Mouse (Mus musculus): Measurements from ENCODE around the gene Dnah9. TPM values are rescaled to one million over a fixed set of nuclear protein-coding genes. Genes with fewer than 3 reads are reported as not detected.
A peak's percentile ranks its signal among the peaks of the same experiment; 100 is the strongest.

Gene Dnah9
- total RNA-seq (2012; rRNA removed): 0.09 and 0.21 TPM in 2 replicates

DNA sequence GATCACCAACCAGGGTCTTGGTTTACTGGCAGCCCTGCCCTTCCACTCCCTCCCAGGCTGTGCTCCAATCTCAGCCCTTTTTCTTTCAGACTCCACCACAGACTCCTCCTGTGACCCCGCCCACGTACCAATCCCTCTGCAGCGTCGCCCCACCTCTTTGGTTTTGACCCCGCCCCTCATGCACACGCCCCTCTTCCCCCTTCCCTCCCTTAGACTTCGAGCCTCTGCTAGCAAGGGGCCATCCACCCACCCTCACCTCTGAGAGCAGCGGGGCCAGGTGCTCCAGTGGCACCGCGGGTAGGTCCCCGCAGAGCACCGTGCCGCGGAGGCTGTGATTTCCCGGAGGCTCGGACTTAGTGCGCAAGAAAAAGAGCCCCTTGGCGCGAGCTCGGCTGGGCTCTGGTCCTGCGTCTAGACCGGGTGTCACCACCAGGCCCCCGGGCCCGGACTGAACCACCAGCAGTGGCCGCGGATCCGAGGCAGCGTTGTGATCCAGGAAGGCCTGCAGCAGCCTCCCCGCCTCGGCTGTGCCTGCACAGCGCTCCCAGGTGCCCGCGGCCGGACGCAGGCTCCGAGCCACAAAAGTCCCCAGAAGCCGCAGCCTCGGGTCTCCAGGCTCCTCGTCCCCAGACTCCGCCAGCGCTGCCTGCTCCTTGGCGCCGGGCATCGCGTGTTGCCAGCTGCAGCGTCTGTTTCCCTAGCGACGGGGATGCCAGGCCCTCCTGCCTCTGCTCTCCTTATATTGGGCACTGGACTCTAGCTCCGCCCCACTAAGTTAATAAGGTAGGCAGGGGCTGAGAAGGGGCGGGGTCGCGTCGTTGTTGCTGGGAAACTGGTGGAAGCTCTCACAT lies at the start of gene Dnah9:
Gene Dnah9 (minus strand): TSS at position 751 of the 851 bp plus-strand sequence.
- Histone ChIP-seq H3K4me3 (ENCODE audit: insufficient read depth in 1 of 2, low read depth in 1 of 2, low read length in 2 of 2, poor library complexity in 1 of 2, severe bottlenecking in 1 of 2) (peak within 1 kb of the TSS; percentile 68 to 76), H3K36me3 (ENCODE audit: control insufficient read depth, insufficient read depth, low read length, poor library complexity, severe bottlenecking) (no peaks in the 10 kb centered on the region), H3K9me3 (ENCODE audit: control insufficient read depth, insufficient read depth, low read depth, low read length) (no peaks in the 10 kb centered on the region), H3K27ac (ENCODE audit: insufficient read depth, low read depth, low read length, poor library complexity, severe bottlenecking) (no peak within 1 kb of the TSS), H3K9ac (ENCODE audit: insufficient read depth, low read depth, low read length, poor library complexity, severe bottlenecking) (0 out of 2 replicates have a peak within 1 kb of the TSS, but pooled peaks have one; percentile 11), H3K4me1 (ENCODE audit: control insufficient read depth in 2 of 2, insufficient read depth in 2 of 2, low read length in 2 of 2, poor library complexity in 1 of 2) (0 out of 4 replicates have a peak, but pooled peaks cover 0 to 2% of the 10 kb centered on the region in 2 experiments)
- in situ Hi-C loops (cut with MboI; ENCODE audit: low sequenced_read_pairs in 2 of 2, unreplicated experiment in 2 of 2): no loop called here
- no peak for TF ChIP-seq HCFC1 (IDR thresholded peaks at IDR 0.05; ENCODE audit: borderline replicate concordance, insufficient read depth, low read length)
- no peak for TF ChIP-seq ZNF384 (IDR thresholded peaks at IDR 0.05; ENCODE audit: low read depth, low read length)
- no peak for TF ChIP-seq ZC3H11A (IDR thresholded peaks at IDR 0.05; ENCODE audit: borderline replicate concordance, low read depth, low read length)
- TF ChIP-seq MAFK (IDR thresholded peaks at IDR 0.05; ENCODE audit: insufficient read depth, low read depth, low read length): no peak
- no peak for TF ChIP-seq CHD2 (IDR thresholded peaks at IDR 0.05; ENCODE audit: low read depth, low read length)
- DNase-seq (ENCODE audit: low read depth, low spot score): peak; percentile 86

DNA sequence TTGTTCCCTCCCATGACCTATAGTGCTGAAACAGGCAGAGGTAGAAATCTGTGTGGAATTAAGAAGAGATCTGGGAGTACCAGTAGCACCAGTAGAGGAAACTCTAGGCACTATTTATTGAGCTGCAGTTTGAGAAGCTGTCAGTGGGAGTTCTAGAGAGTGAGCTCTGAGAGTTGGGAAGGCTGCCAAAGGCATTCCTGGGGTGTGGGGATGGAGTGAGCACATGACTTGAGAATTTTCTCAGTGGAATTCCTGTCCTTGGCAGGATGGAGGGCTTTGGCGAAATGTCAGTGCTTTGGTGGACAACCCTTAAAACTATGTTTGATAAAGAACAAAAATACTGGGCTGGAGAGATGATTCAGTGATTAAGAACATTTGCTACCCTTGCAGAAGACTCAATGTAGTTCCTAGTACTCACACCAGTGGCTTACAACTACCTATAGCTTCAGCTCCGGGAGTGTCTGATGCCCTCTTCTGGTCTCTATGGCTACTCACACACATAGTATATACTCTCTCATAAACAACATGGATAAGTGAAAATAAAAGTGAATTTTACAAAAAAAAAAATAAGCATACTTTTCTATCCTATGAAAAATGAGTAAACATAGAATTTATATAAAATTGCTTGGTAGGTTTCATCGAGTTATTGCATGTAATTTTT lies 20.4 kb upstream of the Dnah9 start:
- Histone ChIP-seq H3K4me1 (ENCODE audit: control insufficient read depth in 2 of 2, insufficient read depth in 2 of 2, low read length in 2 of 2, poor library complexity in 1 of 2) (no peaks in the 10 kb centered on the region), H3K36me3 (ENCODE audit: control insufficient read depth, insufficient read depth, low read length, poor library complexity, severe bottlenecking) (no peaks in the 10 kb centered on the region), H3K9ac (ENCODE audit: insufficient read depth, low read depth, low read length, poor library complexity, severe bottlenecking) (no peak overlapping the region), H3K4me3 (ENCODE audit: insufficient read depth in 1 of 2, low read depth in 1 of 2, low read length in 2 of 2, poor library complexity in 1 of 2, severe bottlenecking in 1 of 2) (no peak overlapping the region), H3K27ac (ENCODE audit: insufficient read depth, low read depth, low read length, poor library complexity, severe bottlenecking) (no peak overlapping the region), H3K9me3 (ENCODE audit: control insufficient read depth, insufficient read depth, low read depth, low read length) (no peaks in the 10 kb centered on the region)
- DNase-seq (ENCODE audit: low read depth, low spot score): no peak
- TF ChIP-seq ZNF384 (IDR thresholded peaks at IDR 0.05; ENCODE audit: low read depth, low read length) (no peak), CHD2 (IDR thresholded peaks at IDR 0.05; ENCODE audit: low read depth, low read length) (no peak), HCFC1 (IDR thresholded peaks at IDR 0.05; ENCODE audit: borderline replicate concordance, insufficient read depth, low read length) (no peak), ZC3H11A (IDR thresholded peaks at IDR 0.05; ENCODE audit: borderline replicate concordance, low read depth, low read length) (no peak), MAFK (IDR thresholded peaks at IDR 0.05; ENCODE audit: insufficient read depth, low read depth, low read length) (no peak)
- in situ Hi-C loops (cut with MboI; ENCODE audit: low sequenced_read_pairs in 2 of 2, unreplicated experiment in 2 of 2): no loop called here

DNA sequence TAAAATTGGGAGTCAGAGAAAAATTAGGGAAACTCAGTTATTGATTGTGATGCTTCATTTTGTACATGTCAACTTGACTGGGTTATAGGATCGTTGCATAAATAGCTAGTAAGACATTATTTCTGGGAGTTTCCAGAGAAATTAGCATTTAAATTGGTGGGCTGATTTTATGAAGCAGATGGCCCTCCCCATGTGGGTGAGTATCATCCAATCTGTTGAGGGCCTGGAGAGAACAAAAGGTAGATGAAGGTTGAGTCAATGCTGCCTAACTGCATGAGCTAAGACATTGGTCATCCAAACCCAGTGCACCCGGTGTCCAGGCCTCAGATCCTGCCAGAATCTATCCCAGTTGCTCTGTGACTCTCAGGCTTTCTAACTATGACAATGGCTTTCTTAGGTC lies 19.8 kb upstream of the Dnah9 start:
- no peaks in the 10 kb centered on the region for H3K36me3 ChIP-seq (ENCODE audit: control insufficient read depth, insufficient read depth, low read length, poor library complexity, severe bottlenecking)
- H3K27ac ChIP-seq (ENCODE audit: insufficient read depth, low read depth, low read length, poor library complexity, severe bottlenecking): no peak overlapping the region
- no peak for DNase-seq (ENCODE audit: low read depth, low spot score)

DNA sequence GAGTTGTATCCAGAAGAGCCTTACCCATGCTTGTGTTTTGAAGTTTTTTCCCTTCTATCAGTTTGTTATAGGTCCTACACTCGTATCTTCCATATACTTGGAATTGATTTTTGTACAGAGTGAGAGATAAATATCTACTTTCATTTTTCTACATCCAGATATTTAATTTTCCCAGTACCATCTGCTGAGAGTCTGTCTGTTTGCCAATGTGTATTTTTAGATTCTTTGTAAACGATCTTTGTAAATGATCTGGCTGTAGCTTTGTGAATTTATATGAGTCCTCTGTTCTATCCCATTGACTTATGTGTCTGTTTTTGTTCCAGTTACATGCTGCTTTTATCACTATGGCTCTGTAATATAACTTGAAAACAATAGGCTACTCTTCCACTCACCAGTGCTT lies 9.4 kb upstream of the Dnah9 start:
- in situ Hi-C loops (cut with MboI; ENCODE audit: low sequenced_read_pairs in 2 of 2, unreplicated experiment in 2 of 2): no loop called here
- TF ChIP-seq ZC3H11A (IDR thresholded peaks at IDR 0.05; ENCODE audit: borderline replicate concordance, low read depth, low read length) (no peak), ZNF384 (IDR thresholded peaks at IDR 0.05; ENCODE audit: low read depth, low read length) (no peak), CHD2 (IDR thresholded peaks at IDR 0.05; ENCODE audit: low read depth, low read length) (no peak), HCFC1 (IDR thresholded peaks at IDR 0.05; ENCODE audit: borderline replicate concordance, insufficient read depth, low read length) (no peak), MAFK (IDR thresholded peaks at IDR 0.05; ENCODE audit: insufficient read depth, low read depth, low read length) (no peak)
- H3K36me3 ChIP-seq (ENCODE audit: control insufficient read depth, insufficient read depth, low read length, poor library complexity, severe bottlenecking): no peaks in the 10 kb centered on the region
- no peak overlapping the region for H3K4me3 ChIP-seq (ENCODE audit: insufficient read depth in 1 of 2, low read depth in 1 of 2, low read length in 2 of 2, poor library complexity in 1 of 2, severe bottlenecking in 1 of 2)
- no peaks in the 10 kb centered on the region for H3K4me1 ChIP-seq (ENCODE audit: control insufficient read depth in 2 of 2, insufficient read depth in 2 of 2, low read length in 2 of 2, poor library complexity in 1 of 2)
- H3K9me3 ChIP-seq (ENCODE audit: control insufficient read depth, insufficient read depth, low read depth, low read length): no peaks in the 10 kb centered on the region
- no peak overlapping the region for H3K27ac ChIP-seq (ENCODE audit: insufficient read depth, low read depth, low read length, poor library complexity, severe bottlenecking)
- no peak for DNase-seq (ENCODE audit: low read depth, low spot score)
- H3K9ac ChIP-seq (ENCODE audit: insufficient read depth, low read depth, low read length, poor library complexity, severe bottlenecking): no peak overlapping the region

More for the DNA sequence above, 19.8 kb upstream of the Dnah9 start:
- Histone ChIP-seq H3K4me3 (ENCODE audit: insufficient read depth in 1 of 2, low read depth in 1 of 2, low read length in 2 of 2, poor library complexity in 1 of 2, severe bottlenecking in 1 of 2) (no peak overlapping the region), H3K9ac (ENCODE audit: insufficient read depth, low read depth, low read length, poor library complexity, severe bottlenecking) (no peak overlapping the region), H3K4me1 (ENCODE audit: control insufficient read depth in 2 of 2, insufficient read depth in 2 of 2, low read length in 2 of 2, poor library complexity in 1 of 2) (no peaks in the 10 kb centered on the region), H3K9me3 (ENCODE audit: control insufficient read depth, insufficient read depth, low read depth, low read length) (no peaks in the 10 kb centered on the region)
- TF ChIP-seq HCFC1 (IDR thresholded peaks at IDR 0.05; ENCODE audit: borderline replicate concordance, insufficient read depth, low read length) (no peak), ZNF384 (IDR thresholded peaks at IDR 0.05; ENCODE audit: low read depth, low read length) (no peak), CHD2 (IDR thresholded peaks at IDR 0.05; ENCODE audit: low read depth, low read length) (no peak), ZC3H11A (IDR thresholded peaks at IDR 0.05; ENCODE audit: borderline replicate concordance, low read depth, low read length) (no peak), MAFK (IDR thresholded peaks at IDR 0.05; ENCODE audit: insufficient read depth, low read depth, low read length) (no peak)
- in situ Hi-C loops (cut with MboI; ENCODE audit: low sequenced_read_pairs in 2 of 2, unreplicated experiment in 2 of 2): no loop called here

All from ES-E14 (cell line).